Mouse (Mus musculus) intestine, embryonic 15.5 days (tissue): ENCODE data around the gene Olfr279. TPM values are rescaled to one million over a fixed set of nuclear protein-coding genes. Genes with fewer than 3 reads are reported as not detected.

Source experiments
- ATAC-seq: fragments of 200-750 bp; cut with Nextera tagmentation; 2 replicates; pipeline ENCODE4 v1.8.0; 2017; ENCODE audit warnings: moderate TSS enrichment, moderate library complexity
- H3K27ac ChIP-seq: fragments of 300-500 bp; sonication (generic); 2 replicates; pipeline ENCODE4 v1.5.1; 2015; ENCODE audit warnings: mild to moderate bottlenecking, inconsistent platforms
- H3K27me3 ChIP-seq: fragments of 300-500 bp; sonication (generic); replicated peaks from 2 replicates; pipeline ENCODE4 v1.6.1; 2015; ENCODE audit warnings: inconsistent platforms
- H3K36me3 ChIP-seq: fragments of 300-500 bp; sonication (generic); 2 replicates; pipeline ENCODE4 v1.6.1; 2015; ENCODE audit warnings: inconsistent platforms
- H3K4me1 ChIP-seq: fragments of 300-500 bp; sonication (generic); replicated peaks from 2 replicates; pipeline ENCODE4 v1.6.1; 2015; ENCODE audit warnings: inconsistent platforms
- H3K4me2 ChIP-seq: fragments of 300-500 bp; sonication (generic); replicated peaks from 2 replicates; pipeline ENCODE4 v1.6.1; 2015; ENCODE audit warnings: mild to moderate bottlenecking, inconsistent platforms
- H3K4me3 ChIP-seq: fragments of 300-500 bp; sonication (generic); replicated peaks from 2 replicates; pipeline ENCODE4 v1.5.1; 2015; ENCODE audit warnings: inconsistent platforms
- H3K9ac ChIP-seq: fragments of 300-500 bp; sonication (generic); 2 replicates; pipeline ENCODE4 v1.6.1; 2015; ENCODE audit warnings: inconsistent platforms
- H3K9me3 ChIP-seq: fragments of 300-500 bp; sonication (generic); 2 replicates; pipeline ENCODE4 v1.6.1; 2016; ENCODE audit warnings: inconsistent platforms
- WGBS: fragments of 180-500 bp; shearing (Covaris S2); methylation state at CpG from one replicate; pipeline ENCODE4 v1.1.7; 2015; 5-methylcytosine and 5-hydroxymethylcytosine counted together
- polyA plus RNA-seq: library from polyadenylated mRNA; unstranded; fragments of >200 nt; fragmentation: Nextera tagmentation; extraction: Ambion mirVana; gene quantifications from 2 replicates; pipeline ENCODE4 v1.2.1, GENCODE M21; 2015

The Olfr279 gene
- polyA plus RNA-seq, 1 experiment from 2014 or later = not detected

GRCm38 (mm10) chr15:98535921-98536320 lies 43.7 kb downstream of the Olfr279 start:
- H3K4me2 ChIP-seq = no peak overlapping the region
- H3K27ac ChIP-seq = no peak overlapping the region
- WGBS = 77% methylated on average over 4 of the region's 4 CpGs
- H3K4me3 ChIP-seq = no peak overlapping the region
- no peaks in the 10 kb centered on the region for H3K9me3 ChIP-seq
- peaks cover 3% of the 10 kb centered on the region; the same call in 1 of the 2 replicates for H3K4me1 ChIP-seq
- no peaks in the 10 kb centered on the region for H3K27me3 ChIP-seq
- no peak for ATAC-seq
- 0 out of 2 replicates have a peak, but pooled peaks cover 10% of the 10 kb centered on the region for H3K36me3 ChIP-seq
- no peak overlapping the region for H3K9ac ChIP-seq

- H3K27me3 ChIP-seq = no peaks in the 10 kb centered on the region
- no peak overlapping the region for H3K9ac ChIP-seq
- 0 out of 2 replicates have a peak, but pooled peaks cover 9% of the 10 kb centered on the region for H3K36me3 ChIP-seq
- WGBS = 85% methylated on average over 8 of the region's 8 CpGs
- no peak overlapping the region for H3K27ac ChIP-seq
- no peaks in the 10 kb centered on the region for H3K9me3 ChIP-seq
- H3K4me2 ChIP-seq = no peak overlapping the region
- no peak overlapping the region for H3K4me3 ChIP-seq
- H3K4me1 ChIP-seq = peaks cover 3% of the 10 kb centered on the region; the same call in 1 of the 2 replicates
- no peak for ATAC-seq
These were observed 44.8 kb downstream of the Olfr279 start for GRCm38 (mm10) chr15:98536828-98537510.

- H3K27me3 ChIP-seq = no peaks in the 10 kb centered on the region
- H3K4me2 ChIP-seq = no peak overlapping the region
- ATAC-seq = no peak
- H3K27ac ChIP-seq = no peak overlapping the region
- WGBS = 66% methylated on average over 4 of the region's 4 CpGs
- no peak overlapping the region for H3K4me3 ChIP-seq
- no peaks in the 10 kb centered on the region for H3K4me1 ChIP-seq
- H3K9ac ChIP-seq = no peak overlapping the region
- H3K9me3 ChIP-seq = no peaks in the 10 kb centered on the region
- 0 out of 2 replicates have a peak, but pooled peaks cover 11% of the 10 kb centered on the region for H3K36me3 ChIP-seq
These were observed 45.7 kb downstream of the Olfr279 start for GRCm38 (mm10) chr15:98537923-98538322.

- no peaks in the 10 kb centered on the region for H3K27me3 ChIP-seq
- H3K9me3 ChIP-seq = no peaks in the 10 kb centered on the region
- H3K27ac ChIP-seq = no peak overlapping the region
- H3K4me1 ChIP-seq = no peaks in the 10 kb centered on the region
- no peak for ATAC-seq
- H3K4me3 ChIP-seq = no peak overlapping the region
- 86% methylated on average over 6 of the region's 6 CpGs for WGBS
- peaks cover 34% of the 10 kb centered on the region for H3K36me3 ChIP-seq
- H3K4me2 ChIP-seq = no peak overlapping the region
- H3K9ac ChIP-seq = no peak overlapping the region
These were observed 48.9 kb downstream of the Olfr279 start for GRCm38 (mm10) chr15:98541064-98541463.

- Histone ChIP-seq H3K27ac (no peak overlapping the region), H3K9ac (no peak overlapping the region), H3K27me3 (no peaks in the 10 kb centered on the region), H3K9me3 (no peaks in the 10 kb centered on the region), H3K4me1 (no peaks in the 10 kb centered on the region), H3K36me3 (peaks cover 44% of the 10 kb centered on the region), H3K4me2 (no peak overlapping the region), H3K4me3 (no peak overlapping the region)
- WGBS = 82% methylated on average over 4 of the region's 4 CpGs
- no peak for ATAC-seq
These were observed 51.1 kb downstream of the Olfr279 start for GRCm38 (mm10) chr15:98543341-98543740.

GRCm38 (mm10) chr15:98545151-98545550 lies 52.9 kb downstream of the Olfr279 start:
- Histone ChIP-seq H3K9ac (no peak overlapping the region), H3K9me3 (no peaks in the 10 kb centered on the region), H3K27ac (no peak overlapping the region), H3K27me3 (no peaks in the 10 kb centered on the region), H3K4me3 (no peak overlapping the region), H3K36me3 (peaks cover 42% of the 10 kb centered on the region), H3K4me2 (no peak overlapping the region), H3K4me1 (no peaks in the 10 kb centered on the region)
- WGBS = 89% methylated on average over 3 of the region's 3 CpGs
- no peak for ATAC-seq

GRCm38 (mm10) chr15:98546843-98547242 lies 54.6 kb downstream of the Olfr279 start:
- no peaks in the 10 kb centered on the region for H3K4me1 ChIP-seq
- H3K4me2 ChIP-seq = no peak overlapping the region
- WGBS = 89% methylated on average over 5 of the region's 5 CpGs
- H3K9me3 ChIP-seq = no peaks in the 10 kb centered on the region
- H3K9ac ChIP-seq = no peak overlapping the region
- H3K4me3 ChIP-seq = no peak overlapping the region
- H3K27me3 ChIP-seq = no peaks in the 10 kb centered on the region
- H3K27ac ChIP-seq = no peak overlapping the region
- peaks cover 47% of the 10 kb centered on the region for H3K36me3 ChIP-seq
- ATAC-seq = no peak

Other genes starting within 250 kb of the Olfr279 start
- not detected in 2 replicates for gene H1fnt, start 235.1 kb upstream of the Olfr279 start, polyA plus RNA-seq
- 0.21 and 0.36 TPM in 2 replicates for gene Zfp641, start 196.2 kb upstream of the Olfr279 start, polyA plus RNA-seq
- not detected in 2 replicates for gene Olfr285, start 175.0 kb upstream of the Olfr279 start, polyA plus RNA-seq
- not detected in 2 replicates for gene Olfr284, start 151.4 kb upstream of the Olfr279 start, polyA plus RNA-seq
- not detected in 2 replicates for gene Olfr283, start 111.5 kb upstream of the Olfr279 start, polyA plus RNA-seq
- not detected in 2 replicates for gene Olfr282, start 61.2 kb upstream of the Olfr279 start, polyA plus RNA-seq
- not detected in 2 replicates for gene Olfr281, start 39.8 kb upstream of the Olfr279 start, polyA plus RNA-seq
- gene OR5BS1P, start 22.5 kb upstream of the Olfr279 start, polyA plus RNA-seq = not detected in 2 replicates
- gene Lalba, start 9.7 kb upstream of the Olfr279 start, polyA plus RNA-seq = 0.23 TPM in 1 of 2 replicates, not detected in the other
- 81.4 and 86.7 TPM in 2 replicates for gene Kansl2, start 41.9 kb downstream of the Olfr279 start, polyA plus RNA-seq
- gene Ccnt1, start 78.5 kb downstream of the Olfr279 start, polyA plus RNA-seq = 42.4 and 44.9 TPM in 2 replicates
- gene 4930415O20Rik, start 78.6 kb downstream of the Olfr279 start, polyA plus RNA-seq = 0.77 TPM in 1 of 2 replicates, not detected in the other
- gene Adcy6, start 117.7 kb downstream of the Olfr279 start, polyA plus RNA-seq = 21.4 and 23.0 TPM in 2 replicates
- gene Cacnb3, start 138.4 kb downstream of the Olfr279 start, polyA plus RNA-seq = 24.9 and 26.7 TPM in 2 replicates
- gene Ddx23, start 170.5 kb downstream of the Olfr279 start, polyA plus RNA-seq = 23.3 and 23.7 TPM in 2 replicates
- gene Rnd1, start 185.1 kb downstream of the Olfr279 start, polyA plus RNA-seq = 0.97 and 1.1 TPM in 2 replicates
- 0.67 and 0.92 TPM in 2 replicates for gene Ccdc65, start 215.8 kb downstream of the Olfr279 start, polyA plus RNA-seq
- 68.0 and 117 TPM in 2 replicates for gene Fkbp11, start 235.8 kb downstream of the Olfr279 start, polyA plus RNA-seq